Mouse (Mus musculus): ENCODE results near the gene Vps35.

The Vps35 gene

GRCm38 (mm10) chr8:85299434-85300077, at the start of gene Vps35, which contains the start of gene Orc6:
Gene Vps35 (minus strand): TSS chr8:85299802.
Gene Orc6 (plus strand): TSS chr8:85299632.
- peak; percentile 98 to 99 for DNase-seq

- peak; percentile 6 to 26 for DNase-seq
Measured at GRCm38 (mm10) chr8:85339871-85340573, 40.4 kb upstream of the Vps35 start.

GRCm38 (mm10) chr8:85337681-85338080, 38.1 kb upstream of the Vps35 start:
- DNase-seq: peak in 1 of 2 experiments; percentile 11

- DNase-seq: no peak
Measured at GRCm38 (mm10) chr8:85336211-85336933, 36.8 kb upstream of the Vps35 start.

- DNase-seq: no peak
Measured at GRCm38 (mm10) chr8:85335105-85335504, 35.5 kb upstream of the Vps35 start.

- DNase-seq: no peak
Measured at GRCm38 (mm10) chr8:85329506-85329905, 29.9 kb upstream of the Vps35 start.

GRCm38 (mm10) chr8:85327036-85327435, 27.4 kb upstream of the Vps35 start:
- no peak for DNase-seq

- no peak for DNase-seq
Measured at GRCm38 (mm10) chr8:85323084-85323483, 23.5 kb upstream of the Vps35 start.

GRCm38 (mm10) chr8:85321981-85322380, 22.4 kb upstream of the Vps35 start:
- DNase-seq: no peak

GRCm38 (mm10) chr8:85318534-85318933, 18.9 kb upstream of the Vps35 start:
- no peak for DNase-seq

- DNase-seq: no peak
Measured at GRCm38 (mm10) chr8:85313036-85313435, 13.4 kb upstream of the Vps35 start.

DNA sequence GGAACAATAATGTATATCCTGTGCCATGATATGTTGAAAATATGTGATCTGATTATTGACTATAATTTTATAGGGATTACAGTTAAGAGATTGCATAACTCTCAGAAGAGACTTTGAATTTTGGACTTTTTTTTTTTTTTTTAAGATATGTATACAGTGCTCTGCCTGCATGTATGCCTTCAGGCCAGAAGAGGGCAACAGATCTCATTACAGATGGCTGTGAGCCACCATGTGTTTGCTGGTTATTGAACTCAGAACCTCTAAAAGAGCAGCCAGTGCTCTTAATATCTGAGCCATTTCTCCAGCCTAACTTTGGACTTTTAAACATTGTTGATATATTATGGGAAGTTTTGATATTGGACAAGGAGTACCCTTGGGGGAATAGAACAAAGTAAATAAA, 12.1 kb upstream of the Vps35 start:
- DNase-seq: peak; percentile 38 to 54

DNA sequence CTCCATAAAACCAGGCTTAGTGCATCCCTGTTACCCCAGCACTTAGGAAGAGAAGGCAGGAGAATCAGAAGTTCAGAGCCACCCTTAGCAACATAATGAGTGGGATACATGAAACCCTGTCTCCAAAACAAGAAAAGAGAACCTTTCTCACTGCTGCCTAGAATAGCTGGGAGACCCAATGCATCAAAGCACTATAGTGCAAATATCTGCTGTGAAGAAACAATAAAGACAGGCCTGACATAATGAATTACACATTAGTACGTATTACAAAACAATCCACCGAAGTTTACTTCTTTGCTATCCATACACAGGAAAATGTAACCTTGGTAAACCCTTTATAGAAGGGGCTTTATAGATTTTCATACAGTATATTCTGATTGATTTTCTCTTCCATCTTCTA, 9.0 kb upstream of the Vps35 start:
- DNase-seq: no peak

GRCm38 (mm10) chr8:85303531-85303930, 3.9 kb upstream of the Vps35 start:
- no peak for DNase-seq

DNA sequence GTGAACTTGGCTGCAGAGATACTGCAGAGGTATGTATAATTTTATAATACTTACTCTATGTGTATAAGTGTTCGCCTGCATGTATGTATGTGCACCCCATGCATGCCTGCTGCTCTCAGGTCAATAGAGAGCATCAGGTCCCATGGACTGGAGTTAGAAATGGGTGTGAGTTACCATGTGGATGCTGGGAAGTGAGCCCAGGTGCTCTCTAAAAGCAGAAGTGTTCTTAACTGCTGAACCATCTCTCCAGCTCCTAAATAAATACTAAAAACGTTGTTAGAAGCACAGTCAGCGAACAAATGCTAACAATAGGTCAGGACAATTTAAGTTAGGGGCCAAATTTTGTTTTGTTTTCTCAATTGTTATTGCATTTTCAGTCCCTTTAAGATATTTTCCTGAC, 3.3 kb upstream of the Vps35 start:
- no peak for DNase-seq

GRCm38 (mm10) chr8:85301941-85302340, 2.3 kb upstream of the Vps35 start:
- DNase-seq: no peak

GRCm38 (mm10) chr8:85298600-85299433, 785 bp downstream of the Vps35 start:
- DNase-seq: peak in 1 of 2 experiments; percentile 7

DNA sequence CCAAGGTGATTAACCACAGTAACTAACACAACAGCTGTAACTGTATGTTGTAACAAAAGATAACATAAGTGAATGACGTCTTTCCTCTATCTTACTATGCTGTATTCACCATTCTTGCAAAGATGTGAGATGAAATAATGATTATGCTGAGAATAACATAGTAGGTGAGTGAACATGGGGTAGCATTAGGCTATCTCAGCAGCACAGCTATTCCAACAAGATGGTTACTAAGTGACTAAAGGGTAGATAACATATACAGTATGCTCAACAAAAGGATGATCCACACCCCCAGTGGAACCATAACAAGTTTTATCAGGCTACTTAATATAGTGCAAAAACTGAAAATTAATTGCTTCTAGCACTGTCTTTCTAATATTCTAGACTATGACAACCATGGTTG, 12.8 kb downstream of the Vps35 start:
- DNase-seq: no peak

DNA sequence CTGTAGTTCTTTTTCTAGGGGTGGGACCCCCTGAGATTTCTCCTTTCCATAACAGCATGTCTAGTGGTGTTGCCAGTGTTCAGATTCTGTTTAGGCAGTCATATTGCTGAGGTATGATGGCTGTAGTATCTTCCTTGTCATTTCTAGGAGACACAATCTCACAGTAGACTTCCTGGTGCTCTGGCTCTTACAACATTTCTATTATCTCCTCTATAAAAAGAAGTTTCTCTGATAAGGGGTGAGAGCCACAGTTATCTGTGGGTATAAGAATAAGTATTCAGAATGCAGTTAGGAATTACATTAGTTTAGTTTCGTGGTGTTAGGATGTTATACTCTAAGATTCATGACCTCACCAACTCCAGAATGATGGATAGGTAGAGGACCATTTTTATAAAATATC, 72.3 kb downstream of the Vps35 start:
- no peak for DNase-seq

DNA sequence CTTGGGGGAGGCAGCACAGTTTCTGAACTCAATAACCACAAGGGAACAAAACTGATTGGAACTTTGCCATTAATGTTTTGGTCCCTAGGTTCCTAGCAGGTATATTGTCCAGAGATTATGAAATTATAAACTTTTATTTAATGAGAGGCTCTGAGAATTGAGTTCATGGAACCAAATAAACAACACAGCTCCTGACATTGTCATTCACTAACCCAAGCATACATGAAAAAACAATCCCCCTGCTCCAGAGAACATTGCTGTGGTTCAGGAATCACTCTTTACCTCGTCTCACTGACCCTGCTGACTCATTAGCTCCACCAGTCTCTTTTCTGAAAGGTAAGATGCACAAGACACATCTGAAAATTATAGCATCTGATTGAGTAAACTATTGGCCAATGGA, 73.9 kb downstream of the Vps35 start, which contains the start of gene Olfr371:
Gene Olfr371, plus strand, starts transcription at position 301 of the 400 bp plus-strand sequence.
- no peak for DNase-seq

GRCm38 (mm10) chr8:85220992-85221391, 78.6 kb downstream of the Vps35 start:
- DNase-seq: peak; percentile 12 to 30

GRCm38 (mm10) chr8:85220220-85220619, 79.4 kb downstream of the Vps35 start:
- DNase-seq: no peak
